Mouse (Mus musculus) embryonic facial prominence, embryonic 14.5 days (tissue): ENCODE measurements around the gene Inha. TPM values are rescaled to one million over a fixed set of nuclear protein-coding genes. Genes with fewer than 3 reads are reported as not detected.

ENCODE experiments used
- ATAC-seq: fragments of 200-750 bp; cut with Nextera tagmentation; 2 replicates; pipeline ENCODE4 v1.8.0; 2017; ENCODE audit warnings: low read depth, moderate number of reproducible peaks, moderate TSS enrichment
- DNase-seq: peaks from one replicate; pipeline ENCODE4 v3.0.0-alpha.2; 2015; ENCODE audit warnings: low spot score
- H3K27ac ChIP-seq: fragments of 300-500 bp; sonication (generic); replicated peaks from 2 replicates; pipeline ENCODE4 v1.5.1; 2014; ENCODE audit warnings: low read depth, mild to moderate bottlenecking, low read length, moderate library complexity
- H3K27me3 ChIP-seq: fragments of 300-500 bp; sonication (generic); replicated peaks from 2 replicates; pipeline ENCODE4 v1.6.1; 2014; ENCODE audit warnings: low read length; ENCODE audit not compliant: control insufficient read depth, insufficient read depth
- H3K36me3 ChIP-seq: fragments of 300-500 bp; sonication (generic); 2 replicates; pipeline ENCODE4 v1.6.1; 2014; ENCODE audit warnings: low read length, mixed read lengths; ENCODE audit not compliant: control insufficient read depth, insufficient read depth
- H3K4me1 ChIP-seq: fragments of 300-500 bp; sonication (generic); 2 replicates; pipeline ENCODE4 v1.6.1; 2014; ENCODE audit warnings: antibody characterized with exemption, low read length; ENCODE audit not compliant: control insufficient read depth, insufficient read depth
- H3K4me2 ChIP-seq: fragments of 300-500 bp; sonication (generic); 2 replicates; pipeline ENCODE4 v1.6.1; 2014; ENCODE audit warnings: low read depth, mild to moderate bottlenecking, low read length, moderate library complexity, mixed read lengths
- H3K4me3 ChIP-seq: fragments of 300-500 bp; sonication (generic); 2 replicates; pipeline ENCODE4 v1.5.1; 2014; ENCODE audit warnings: low read depth, mild to moderate bottlenecking, low read length
- H3K9ac ChIP-seq: fragments of 300-500 bp; sonication (generic); 2 replicates; pipeline ENCODE4 v1.6.1; 2014; ENCODE audit warnings: low read depth, mild to moderate bottlenecking, low read length, moderate library complexity, mixed read lengths
- H3K9me3 ChIP-seq: fragments of 300-500 bp; sonication (generic); 2 replicates; pipeline ENCODE4 v1.6.1; 2016; ENCODE audit warnings: low read length; ENCODE audit not compliant: control insufficient read depth
- WGBS: fragments of 180-500 bp; shearing (Covaris S2); extraction: QIAGEN DNeasy Blood & Tissue Kit; methylation state at CpG from one replicate; pipeline ENCODE4 v1.1.7; 2014; 5-methylcytosine and 5-hydroxymethylcytosine counted together
- polyA plus RNA-seq: library from polyadenylated mRNA; unstranded; fragments of >200 nt; fragmentation: Nextera tagmentation; extraction: Ambion mirVana; gene quantifications from 2 replicates; pipeline ENCODE4 v1.2.1, GENCODE M21; 2014

The Inha gene
- polyA plus RNA-seq, 1 experiment from 2014 or later: 5.9 TPM

DNA sequence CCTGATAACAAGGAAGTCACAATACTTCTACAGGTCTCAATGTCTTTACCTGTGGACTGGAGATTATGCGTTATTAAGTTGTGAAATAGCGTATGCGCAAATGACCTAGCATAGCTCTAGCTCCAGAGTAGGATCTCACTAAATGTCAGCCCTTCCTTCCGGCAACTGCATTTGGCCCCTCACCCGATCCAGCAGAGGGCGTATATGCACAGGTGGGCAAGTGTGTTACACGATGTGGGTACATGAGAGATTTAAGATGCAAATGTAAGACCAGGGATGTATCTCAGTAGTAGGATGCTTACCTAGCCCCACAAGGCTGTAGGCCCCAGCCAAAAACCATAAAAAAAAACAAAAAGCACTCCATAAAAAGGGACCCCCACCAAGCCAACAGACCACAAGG is 7.4 kb upstream of the Inha start:
- no peak for ATAC-seq
- no peak overlapping the region for H3K4me2 ChIP-seq
- DNase-seq: no peak
- no peaks in the 10 kb centered on the region for H3K9me3 ChIP-seq
- no peak overlapping the region for H3K9ac ChIP-seq
- no peaks in the 10 kb centered on the region for H3K27me3 ChIP-seq
- peaks cover 89% of the 10 kb centered on the region for H3K36me3 ChIP-seq
- no peak overlapping the region for H3K27ac ChIP-seq
- peaks cover 3% of the 10 kb centered on the region for H3K4me1 ChIP-seq
- H3K4me3 ChIP-seq: no peak overlapping the region
- WGBS: 82% methylated on average over 7 of the region's 7 CpGs

DNA sequence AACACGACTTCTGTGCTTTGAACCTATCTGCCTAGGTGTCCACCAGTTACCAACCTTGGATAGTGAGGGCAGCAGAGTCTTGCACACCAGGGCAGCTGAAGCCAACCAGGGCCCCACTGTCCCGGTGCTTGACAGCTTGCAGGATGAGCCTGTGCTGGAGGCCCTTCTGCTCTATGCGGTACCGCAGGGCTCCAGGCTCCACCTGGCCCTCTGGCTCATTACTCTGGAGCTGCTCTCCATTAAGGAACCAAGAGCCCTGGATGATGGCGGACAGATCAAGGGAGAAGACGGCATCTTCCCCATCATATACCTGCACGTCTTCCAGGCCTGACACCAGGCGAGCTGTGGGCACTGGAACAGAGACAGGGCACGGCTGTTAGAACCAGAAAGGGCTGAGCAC is 5.0 kb upstream of the Inha start:
- peaks cover 16% of the 10 kb centered on the region for H3K4me1 ChIP-seq
- H3K9ac ChIP-seq: no peak overlapping the region
- H3K27ac ChIP-seq: no peak overlapping the region
- no peak overlapping the region for H3K4me2 ChIP-seq
- WGBS: 94% methylated on average over 9 of the region's 9 CpGs
- DNase-seq (no peak), ATAC-seq (no peak)
- H3K27me3 ChIP-seq: no peaks in the 10 kb centered on the region
- no peaks in the 10 kb centered on the region for H3K9me3 ChIP-seq
- H3K4me3 ChIP-seq: no peak overlapping the region
- H3K36me3 ChIP-seq: peaks cover 68% of the 10 kb centered on the region

DNA sequence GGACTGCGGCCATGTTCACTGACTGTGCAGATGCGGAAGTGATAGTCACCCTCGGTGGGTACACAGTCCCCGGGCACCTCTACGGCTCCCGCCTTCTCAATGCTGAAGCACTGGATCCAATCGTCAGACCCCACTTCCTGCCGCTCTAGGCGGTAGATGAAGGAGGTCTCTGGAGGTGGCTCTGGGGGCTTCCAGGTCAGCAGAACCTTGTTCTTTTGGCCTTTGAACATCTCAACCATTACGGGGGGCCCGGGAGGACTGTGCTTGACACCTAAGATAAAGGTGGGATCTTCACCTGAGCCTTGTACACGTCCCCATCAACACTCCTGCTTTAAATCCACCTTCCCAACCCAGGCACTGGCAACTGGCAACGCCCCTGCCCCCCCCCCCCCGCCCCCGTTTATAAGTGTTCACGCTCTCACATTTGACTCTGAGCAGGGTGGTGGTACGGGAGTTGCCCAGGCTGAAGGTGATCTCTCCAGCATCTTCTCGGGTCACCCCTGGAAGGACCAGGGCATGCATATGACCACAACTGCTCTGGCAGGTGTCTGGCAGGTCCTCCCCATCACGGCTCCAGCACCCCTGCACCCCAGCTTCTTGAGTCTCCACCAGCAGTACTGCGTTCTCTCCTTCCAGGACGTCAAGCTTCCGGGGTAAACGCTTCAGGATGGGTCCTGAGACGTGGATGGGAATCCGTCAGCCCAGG is 3.8 kb upstream of the Inha start:
- H3K27ac ChIP-seq: no peak overlapping the region
- ATAC-seq (no peak), DNase-seq (no peak)
- H3K36me3 ChIP-seq: peaks cover 56% of the 10 kb centered on the region
- no peak overlapping the region for H3K9ac ChIP-seq
- H3K9me3 ChIP-seq: no peaks in the 10 kb centered on the region
- WGBS: 88% methylated on average over 22 of the region's 25 CpGs
- peaks cover 24% of the 10 kb centered on the region for H3K4me1 ChIP-seq
- H3K4me2 ChIP-seq: peak overlapping the region; percentile 96
- no peak overlapping the region for H3K4me3 ChIP-seq
- no peaks in the 10 kb centered on the region for H3K27me3 ChIP-seq

DNA sequence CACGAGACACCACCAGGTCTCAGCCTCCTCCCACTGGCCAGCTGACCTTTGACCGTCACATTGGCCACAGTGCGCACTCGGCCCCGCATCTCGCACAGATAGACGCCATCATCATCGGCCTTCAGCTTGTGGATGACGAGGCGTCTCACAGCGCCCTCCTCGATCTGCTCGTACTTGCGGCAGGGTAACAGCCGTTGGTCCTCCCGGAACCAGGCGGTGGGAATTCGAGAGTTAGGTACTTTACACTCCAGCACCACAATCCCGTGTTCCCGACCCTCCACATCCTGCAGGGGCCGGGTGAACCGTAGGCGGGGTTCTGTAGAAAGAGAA is 3.3 kb upstream of the Inha start:
- Histone ChIP-seq H3K9me3 (no peaks in the 10 kb centered on the region), H3K36me3 (peaks cover 51% of the 10 kb centered on the region), H3K27me3 (no peaks in the 10 kb centered on the region), H3K4me3 (peak overlapping the region; percentile 92; the same call in 1 of the 2 replicates), H3K27ac (no peak overlapping the region), H3K9ac (no peak overlapping the region), H3K4me1 (peaks cover 24% of the 10 kb centered on the region), H3K4me2 (peak overlapping the region; percentile 96)
- DNase-seq (no peak), ATAC-seq (no peak)
- 72% methylated on average over 23 of the region's 23 CpGs for WGBS

DNA sequence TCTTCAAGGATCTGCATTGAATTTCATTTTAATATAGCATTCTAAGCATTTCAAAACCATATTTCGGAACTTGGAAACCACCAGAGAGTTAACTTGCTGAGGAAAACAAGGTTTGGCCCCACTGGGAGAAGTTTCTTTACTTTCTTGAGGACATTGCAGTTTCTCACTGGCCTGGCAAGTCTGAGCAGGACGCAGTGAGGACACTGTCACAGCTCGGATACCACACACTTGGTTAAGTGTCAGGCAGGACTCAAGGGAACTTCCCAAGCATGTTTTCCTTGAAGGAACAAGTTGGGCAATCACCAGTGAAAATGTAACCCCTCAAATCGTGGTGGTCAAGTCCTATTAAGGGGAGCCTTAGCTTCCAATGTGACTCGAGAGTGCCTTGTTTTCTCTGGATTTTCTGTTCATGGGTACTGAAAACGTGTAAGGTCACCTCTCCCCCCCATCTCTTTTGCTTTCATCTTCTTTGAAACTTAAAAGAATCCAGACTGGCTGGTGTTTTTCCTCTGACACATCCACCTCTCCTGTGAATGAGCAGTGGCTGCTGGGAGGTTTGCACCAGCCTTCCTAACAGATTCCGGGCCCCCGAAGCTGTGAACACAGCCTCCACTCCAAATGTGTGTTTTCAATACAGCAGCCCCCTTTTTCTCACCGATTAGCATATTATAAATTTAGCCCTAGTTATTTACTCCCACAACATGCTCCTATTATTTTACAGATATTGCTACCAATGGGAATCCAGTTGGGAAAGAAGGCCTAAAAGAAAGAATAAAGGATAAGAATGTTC is 2.4 kb upstream of the Inha start:
- WGBS: 44% methylated on average over 9 of the region's 9 CpGs
- Histone ChIP-seq H3K27ac (peak overlapping the region; percentile 97; the same call in 1 of the 2 replicates), H3K36me3 (peaks cover 43% of the 10 kb centered on the region), H3K4me1 (peaks cover 24% of the 10 kb centered on the region), H3K9me3 (no peaks in the 10 kb centered on the region), H3K4me3 (peak overlapping the region; percentile 92), H3K9ac (peak overlapping the region; percentile 98), H3K27me3 (no peaks in the 10 kb centered on the region), H3K4me2 (peak overlapping the region; percentile 96)
- ATAC-seq (no peak), DNase-seq (no peak)

DNA sequence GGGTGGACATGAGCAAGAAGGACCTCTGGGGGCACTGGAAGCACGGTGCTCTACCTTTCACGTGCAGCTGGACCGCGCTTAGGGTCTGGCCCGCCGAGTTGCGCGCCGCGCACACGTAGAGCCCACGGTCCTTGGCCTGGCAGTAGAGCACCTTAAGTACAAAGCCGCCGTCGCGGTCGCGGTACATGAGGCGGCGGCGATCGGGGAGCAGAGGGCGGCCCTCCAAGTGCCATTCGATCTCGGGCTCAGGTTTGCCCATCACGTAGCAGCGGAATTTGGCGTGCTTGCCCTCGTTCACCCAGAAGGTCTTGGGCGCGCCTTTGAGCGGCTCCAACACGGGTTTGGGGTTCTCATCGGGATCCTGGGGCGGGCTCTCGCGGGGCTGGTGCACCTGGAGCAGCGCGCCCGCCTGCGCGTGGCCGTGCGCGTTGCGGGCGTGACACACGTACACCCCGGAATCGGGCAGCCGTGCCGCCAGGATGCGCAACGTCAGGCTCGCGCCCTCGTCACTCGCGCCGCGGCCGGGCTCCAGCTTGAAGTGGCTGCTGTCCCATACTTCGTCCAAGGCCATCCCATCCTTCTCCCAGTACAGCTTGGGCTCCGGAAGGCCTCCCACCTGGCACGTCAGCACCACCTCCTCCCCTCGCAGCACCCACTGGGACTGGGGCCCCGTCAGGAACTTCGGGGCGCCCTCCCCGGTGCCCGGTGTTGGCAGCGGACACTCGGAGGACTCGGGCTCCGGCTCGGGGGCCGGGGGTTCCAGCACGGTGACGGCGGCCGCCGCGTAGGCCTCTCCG is 1.5 kb upstream of the Inha start:
- peak overlapping the region; percentile 98 for H3K9ac ChIP-seq
- under 1% methylated on average over 60 of the region's 84 CpGs for WGBS
- DNase-seq: peak; percentile 79
- H3K27me3 ChIP-seq: no peaks in the 10 kb centered on the region
- peaks cover 24% of the 10 kb centered on the region for H3K4me1 ChIP-seq
- H3K27ac ChIP-seq: peak overlapping the region; percentile 97
- ATAC-seq: peak; percentile 44
- H3K36me3 ChIP-seq: peaks cover 34% of the 10 kb centered on the region
- H3K4me2 ChIP-seq: peak overlapping the region; percentile 96
- H3K9me3 ChIP-seq: no peaks in the 10 kb centered on the region
- H3K4me3 ChIP-seq: peak overlapping the region; percentile 92

DNA sequence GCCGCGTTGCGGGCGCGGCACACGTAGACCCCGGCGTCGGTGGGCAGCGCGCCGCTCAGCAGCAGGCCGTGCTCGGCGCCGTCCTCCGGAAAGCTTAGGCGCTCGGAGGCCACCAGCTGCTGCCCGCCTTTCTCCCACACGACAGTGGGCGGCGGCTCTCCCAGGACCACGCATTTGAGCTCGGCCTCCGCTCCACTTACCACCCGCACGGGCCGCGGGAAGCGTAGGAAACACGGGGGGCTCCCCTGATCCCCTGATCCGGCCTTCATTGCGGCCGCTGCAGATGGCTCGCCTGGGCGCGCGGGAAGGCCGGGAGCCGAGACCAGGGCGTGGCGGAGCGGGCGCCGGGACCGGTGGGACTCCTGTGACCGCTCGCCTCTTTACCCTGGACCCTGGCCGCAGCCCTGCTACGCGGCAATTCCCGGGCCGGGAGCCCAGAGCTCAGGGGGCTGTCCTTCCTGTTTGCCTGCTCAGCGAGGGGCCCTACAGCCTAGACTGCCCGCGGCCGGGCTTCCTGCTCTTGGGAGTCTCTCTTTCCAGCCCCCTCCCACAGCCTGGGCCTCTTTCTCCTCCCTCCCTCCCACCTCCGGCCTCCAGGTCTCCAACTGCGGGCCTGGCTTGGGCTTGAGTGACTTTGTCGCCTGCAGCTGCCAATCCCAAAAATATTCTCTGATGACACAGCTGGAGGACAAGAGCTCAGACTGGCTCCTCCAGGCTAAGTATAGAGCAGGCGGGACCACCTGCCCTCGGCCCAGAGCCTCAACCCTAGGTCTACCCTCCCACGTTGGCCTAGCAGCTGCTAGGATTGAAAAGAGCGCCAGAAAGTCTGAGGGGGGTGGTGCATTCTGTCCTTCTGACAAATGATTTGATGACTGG is 683 bp upstream of the Inha start, which contains the start of gene Obsl1:
Gene Obsl1, minus strand, starts transcription at position 497 of the 876 bp plus-strand sequence.
- WGBS: 0% methylated on average over 17 of the region's 65 CpGs
- Histone ChIP-seq H3K9me3 (no peaks in the 10 kb centered on the region), H3K9ac (peak within 1 kb of the TSS; percentile 98), H3K4me2 (peak within 1 kb of the TSS; percentile 96), H3K36me3 (peaks cover 25% of the 10 kb centered on the region), H3K4me1 (peaks cover 24% of the 10 kb centered on the region), H3K4me3 (peak within 1 kb of the TSS; percentile 92), H3K27me3 (no peaks in the 10 kb centered on the region), H3K27ac (peak within 1 kb of the TSS; percentile 97)
- ATAC-seq (peak; percentile 94), DNase-seq (peak; percentile 97)

DNA sequence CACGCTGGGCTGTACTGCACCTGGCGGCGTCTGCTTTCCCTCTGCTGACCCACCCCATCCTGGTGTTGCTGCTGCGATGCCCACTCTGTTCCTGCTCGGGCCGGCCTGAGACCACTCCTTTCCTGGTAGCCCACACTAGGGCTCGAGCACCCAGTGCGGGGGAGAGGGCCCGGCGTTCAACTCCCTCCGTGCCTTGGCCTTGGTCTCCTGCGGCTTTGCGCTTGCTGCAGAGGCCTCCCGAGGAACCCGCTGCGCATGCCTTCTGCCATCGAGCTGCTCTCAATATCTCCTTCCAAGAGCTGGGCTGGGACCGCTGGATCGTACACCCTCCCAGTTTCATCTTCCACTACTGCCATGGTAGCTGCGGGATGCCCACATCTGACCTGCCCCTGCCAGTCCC is 2.7 kb downstream of the Inha start:
- WGBS: 45% methylated on average over 19 of the region's 20 CpGs
- no peak overlapping the region for H3K9ac ChIP-seq
- ATAC-seq (no peak), DNase-seq (no peak)
- H3K9me3 ChIP-seq: no peaks in the 10 kb centered on the region
- H3K4me3 ChIP-seq: no peak overlapping the region
- H3K27ac ChIP-seq: no peak overlapping the region
- H3K4me2 ChIP-seq: no peak overlapping the region
- peaks cover 20% of the 10 kb centered on the region for H3K4me1 ChIP-seq
- H3K27me3 ChIP-seq: no peaks in the 10 kb centered on the region
- no peaks in the 10 kb centered on the region for H3K36me3 ChIP-seq
